Mouse (Mus musculus): ENCODE measurements around the gene Gm49387. TPM values are rescaled to one million over a fixed set of nuclear protein-coding genes. Genes with fewer than 3 reads are reported as not detected.
A peak's percentile ranks its signal among the peaks of the same experiment; 100 is the strongest.

Gm49387 gene
- polyA plus RNA-seq, 1 experiment from 2014 or later = 1.1 TPM

GRCm38 (mm10) chr14:31532656-31533055 lies 108.0 kb downstream of the Gm49387 start:
- Histone ChIP-seq H3K36me3 (no peaks in the 10 kb centered on the region), H3K4me3 (no peak overlapping the region), H3K9ac (no peak overlapping the region), H3K4me1 (peaks cover 18% of the 10 kb centered on the region), H3K27me3 (no peaks in the 10 kb centered on the region), H3K27ac (peak overlapping the region; percentile 49), H3K4me2 (no peak overlapping the region), H3K9me3 (no peaks in the 10 kb centered on the region)
- WGBS = 45% methylated on average over 3 of the region's 3 CpGs
- ATAC-seq (ENCODE audit: insufficient number of reproducible peaks, insufficient read depth, low FRiP score, low TSS enrichment, low read depth) = no peak

GRCm38 (mm10) chr14:31531506-31532148 lies 109.1 kb downstream of the Gm49387 start:
- H3K9ac ChIP-seq = no peak overlapping the region

GRCm38 (mm10) chr14:31530847-31531246 lies 109.8 kb downstream of the Gm49387 start:
- no peak for ATAC-seq (ENCODE audit: insufficient number of reproducible peaks, insufficient read depth, low FRiP score, low TSS enrichment, low read depth)
- WGBS = 88% methylated on average over 4 of the region's 4 CpGs

More at GRCm38 (mm10) chr14:31531506-31532148, 109.1 kb downstream of the Gm49387 start:
- Histone ChIP-seq H3K36me3 (no peaks in the 10 kb centered on the region), H3K4me2 (peak overlapping the region; percentile 39), H3K4me1 (peaks cover 18% of the 10 kb centered on the region), H3K4me3 (no peak overlapping the region), H3K27me3 (no peaks in the 10 kb centered on the region), H3K9me3 (no peaks in the 10 kb centered on the region), H3K27ac (peak overlapping the region; percentile 49)
- WGBS = 34% methylated on average over 12 of the region's 12 CpGs
- no peak for ATAC-seq (ENCODE audit: insufficient number of reproducible peaks, insufficient read depth, low FRiP score, low TSS enrichment, low read depth)

GRCm38 (mm10) chr14:31525040-31525810 lies 115.5 kb downstream of the Gm49387 start:
- Histone ChIP-seq H3K27me3 (no peaks in the 10 kb centered on the region), H3K4me3 (no peak overlapping the region), H3K4me1 (no peaks in the 10 kb centered on the region), H3K4me2 (no peak overlapping the region), H3K36me3 (no peaks in the 10 kb centered on the region), H3K9ac (no peak overlapping the region), H3K9me3 (no peaks in the 10 kb centered on the region), H3K27ac (no peak overlapping the region)
- no peak for ATAC-seq (ENCODE audit: insufficient number of reproducible peaks, insufficient read depth, low FRiP score, low TSS enrichment, low read depth)
- 69% methylated on average over 7 of the region's 7 CpGs for WGBS

More at GRCm38 (mm10) chr14:31530847-31531246, 109.8 kb downstream of the Gm49387 start:
- no peak overlapping the region for H3K9ac ChIP-seq
- no peak overlapping the region; the same call in 1 of the 2 replicates for H3K27ac ChIP-seq
- H3K4me2 ChIP-seq = no peak overlapping the region
- H3K4me1 ChIP-seq = peaks cover 18% of the 10 kb centered on the region
- no peaks in the 10 kb centered on the region for H3K36me3 ChIP-seq
- H3K27me3 ChIP-seq = no peaks in the 10 kb centered on the region
- no peaks in the 10 kb centered on the region for H3K9me3 ChIP-seq
- no peak overlapping the region for H3K4me3 ChIP-seq

- no peak for ATAC-seq (ENCODE audit: insufficient number of reproducible peaks, insufficient read depth, low FRiP score, low TSS enrichment, low read depth)
- no peaks in the 10 kb centered on the region for H3K36me3 ChIP-seq
- H3K27ac ChIP-seq = no peak overlapping the region
- WGBS = 78% methylated on average over 2 of the region's 2 CpGs
- no peak overlapping the region for H3K4me3 ChIP-seq
- no peaks in the 10 kb centered on the region for H3K27me3 ChIP-seq
- no peak overlapping the region for H3K4me2 ChIP-seq
- H3K9ac ChIP-seq = no peak overlapping the region
- H3K4me1 ChIP-seq = no peaks in the 10 kb centered on the region
- H3K9me3 ChIP-seq = no peaks in the 10 kb centered on the region
Measured at GRCm38 (mm10) chr14:31521318-31521717, 119.4 kb downstream of the Gm49387 start.

GRCm38 (mm10) chr14:31519165-31519564 lies 121.5 kb downstream of the Gm49387 start:
- ATAC-seq (ENCODE audit: insufficient number of reproducible peaks, insufficient read depth, low FRiP score, low TSS enrichment, low read depth) = no peak
- Histone ChIP-seq H3K4me2 (no peak overlapping the region), H3K36me3 (no peaks in the 10 kb centered on the region), H3K27me3 (no peaks in the 10 kb centered on the region), H3K27ac (no peak overlapping the region), H3K9me3 (peaks cover 6% of the 10 kb centered on the region), H3K4me1 (no peaks in the 10 kb centered on the region), H3K4me3 (no peak overlapping the region), H3K9ac (no peak overlapping the region)
- 33% methylated on average over 3 of the region's 3 CpGs for WGBS

GRCm38 (mm10) chr14:31515895-31516294 lies 124.8 kb downstream of the Gm49387 start:
- Histone ChIP-seq H3K4me3 (no peak overlapping the region), H3K9me3 (peaks cover 8% of the 10 kb centered on the region), H3K27ac (no peak overlapping the region), H3K4me1 (no peaks in the 10 kb centered on the region), H3K4me2 (no peak overlapping the region), H3K9ac (no peak overlapping the region), H3K27me3 (no peaks in the 10 kb centered on the region), H3K36me3 (0 out of 2 replicates have a peak, but pooled peaks cover 1% of the 10 kb centered on the region)
- whole genome bisulfite sequencing = 90% methylated on average over 2 of the region's 2 CpGs
- no peak for ATAC-seq (ENCODE audit: insufficient number of reproducible peaks, insufficient read depth, low FRiP score, low TSS enrichment, low read depth)

GRCm38 (mm10) chr14:31510322-31510721 lies 130.4 kb downstream of the Gm49387 start:
- Histone ChIP-seq H3K27me3 (no peaks in the 10 kb centered on the region), H3K4me1 (no peaks in the 10 kb centered on the region), H3K4me3 (no peak overlapping the region), H3K9ac (no peak overlapping the region), H3K36me3 (peaks cover 49% of the 10 kb centered on the region), H3K4me2 (no peak overlapping the region), H3K27ac (no peak overlapping the region), H3K9me3 (peaks cover 8% of the 10 kb centered on the region)
- ATAC-seq (ENCODE audit: insufficient number of reproducible peaks, insufficient read depth, low FRiP score, low TSS enrichment, low read depth) = no peak
- 88% methylated on average over 3 of the region's 3 CpGs for WGBS

GRCm38 (mm10) chr14:31509911-31510310 lies 130.8 kb downstream of the Gm49387 start:
- no peaks in the 10 kb centered on the region for H3K4me1 ChIP-seq
- H3K4me3 ChIP-seq = no peak overlapping the region
- no peaks in the 10 kb centered on the region for H3K27me3 ChIP-seq
- no peak for ATAC-seq (ENCODE audit: insufficient number of reproducible peaks, insufficient read depth, low FRiP score, low TSS enrichment, low read depth)
- no peak overlapping the region for H3K27ac ChIP-seq
- no peak overlapping the region for H3K4me2 ChIP-seq
- H3K9me3 ChIP-seq = peaks cover 8% of the 10 kb centered on the region
- 90% methylated on average over 2 of the region's 2 CpGs for WGBS
- peaks cover 53% of the 10 kb centered on the region for H3K36me3 ChIP-seq
- H3K9ac ChIP-seq = no peak overlapping the region

GRCm38 (mm10) chr14:31506456-31506855 lies 134.2 kb downstream of the Gm49387 start:
- Histone ChIP-seq H3K4me3 (no peak overlapping the region), H3K9ac (no peak overlapping the region), H3K27me3 (no peaks in the 10 kb centered on the region), H3K9me3 (no peaks in the 10 kb centered on the region), H3K27ac (no peak overlapping the region), H3K4me2 (no peak overlapping the region), H3K4me1 (no peaks in the 10 kb centered on the region), H3K36me3 (peaks cover 87% of the 10 kb centered on the region)
- ATAC-seq (ENCODE audit: insufficient number of reproducible peaks, insufficient read depth, low FRiP score, low TSS enrichment, low read depth) = no peak
- WGBS = 95% methylated on average over 6 of the region's 6 CpGs

GRCm38 (mm10) chr14:31503406-31503805 lies 137.3 kb downstream of the Gm49387 start:
- Histone ChIP-seq H3K9me3 (no peaks in the 10 kb centered on the region), H3K4me3 (no peak overlapping the region), H3K4me2 (no peak overlapping the region), H3K27me3 (no peaks in the 10 kb centered on the region), H3K27ac (no peak overlapping the region), H3K4me1 (no peaks in the 10 kb centered on the region), H3K9ac (no peak overlapping the region), H3K36me3 (peaks cover 88% of the 10 kb centered on the region)
- 95% methylated on average over 13 of the region's 13 CpGs for WGBS
- no peak for ATAC-seq (ENCODE audit: insufficient number of reproducible peaks, insufficient read depth, low FRiP score, low TSS enrichment, low read depth)
